Mouse (Mus musculus) bone marrow, adult 2 months (tissue): Measurements from ENCODE around the gene Tescl.

ENCODE experiments used
- CTCF ChIP-seq: fragments of 200-500 bp; IDR thresholded peaks from 2 replicates; pipeline ENCODE4 v1.5.1; 2011; ENCODE audit warnings: low read length, control low read depth; ENCODE audit not compliant: control insufficient read depth, insufficient read depth
- POLR2A ChIP-seq: fragments of 200-500 bp; IDR thresholded peaks from 2 replicates; pipeline ENCODE4 v1.6.1; 2011; ENCODE audit warnings: low read depth, mild to moderate bottlenecking, control low read depth, low read length, borderline replicate concordance; ENCODE audit not compliant: control insufficient read depth

DNA sequence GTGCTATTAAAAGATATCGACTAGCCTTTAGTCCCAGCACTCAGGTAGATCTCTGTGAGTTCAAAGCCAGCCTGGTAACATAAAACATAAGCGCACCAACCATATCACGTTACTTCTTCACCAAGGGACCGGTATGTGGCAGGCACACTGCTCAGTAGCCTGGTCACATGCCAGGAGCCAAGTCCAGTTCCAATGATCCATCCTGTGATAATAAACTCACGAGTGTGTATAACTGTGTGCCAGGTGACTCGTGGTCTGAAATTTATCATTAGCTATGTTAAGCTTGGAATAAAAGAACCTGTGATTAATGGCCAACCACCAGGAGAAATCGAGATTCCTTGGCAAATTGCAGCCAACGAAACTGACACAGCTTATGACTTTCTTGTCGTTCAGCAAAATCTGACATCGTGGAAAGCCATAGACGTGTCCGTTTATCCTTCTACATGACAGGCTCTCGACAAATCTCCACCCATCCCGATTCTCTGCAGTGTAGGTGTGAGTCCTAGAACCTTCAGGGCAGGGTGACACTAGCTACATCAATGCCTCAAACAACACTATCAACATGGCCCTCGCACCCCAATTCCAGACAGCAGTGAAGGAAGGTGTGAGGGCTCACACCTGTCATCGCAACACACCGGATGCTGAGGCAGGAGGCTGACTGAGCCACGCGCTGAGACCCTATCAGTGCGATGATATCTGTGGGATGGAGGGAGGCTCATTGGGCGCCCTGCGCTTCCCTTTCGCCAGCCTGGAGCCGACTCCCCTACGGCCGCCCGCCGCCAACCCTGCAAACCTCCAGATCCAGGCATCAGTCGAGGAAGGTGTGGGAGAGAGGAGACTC lies 17.8 kb downstream of the Tescl start:
- TF ChIP-seq CTCF, result no peak
- TF ChIP-seq POLR2A, result no peak
